Mouse (Mus musculus) layer of hippocampus, postnatal 25 days (tissue): ENCODE results near the gene Zic1. TPM values are rescaled to one million over a fixed set of nuclear protein-coding genes. Genes with fewer than 3 reads are reported as not detected.

Experiments
- DNase-seq, 2 experiments: peaks; one replicate each; pipeline ENCODE4 v3.0.0; 2022; ENCODE audit warnings: mixed read lengths in 2 of 2, low spot score in 1 of 2; ENCODE audit errors: extremely low spot score in 1 of 2
- total RNA-seq, 2 experiments: library from RNA; stranded (reverse); gene quantifications; 2 replicates each; pipeline ENCODE4 v1.2.3; 2021

The Zic1 gene
- total RNA-seq, 2 experiments from 2014 or later: 10.1 to 13.2 TPM

GRCm38 (mm10) chr9:91369293-91369991 lies 3.8 kb upstream of the Zic1 start:
- DNase-seq: no peak

GRCm38 (mm10) chr9:91368946-91369292 lies 3.3 kb upstream of the Zic1 start:
- DNase-seq: no peak

GRCm38 (mm10) chr9:91368150-91368549 lies 2.5 kb upstream of the Zic1 start:
- no peak for DNase-seq

- DNase-seq: no peak
These were observed 1.6 kb upstream of the Zic1 start for GRCm38 (mm10) chr9:91366999-91367811.

- DNase-seq: no peak
These were observed 802 bp upstream of the Zic1 start for GRCm38 (mm10) chr9:91366226-91366998.

GRCm38 (mm10) chr9:91364971-91365501 lies 574 bp downstream of the Zic1 start:
- no peak for DNase-seq

GRCm38 (mm10) chr9:91364127-91364970 lies 1.3 kb downstream of the Zic1 start:
- no peak for DNase-seq

GRCm38 (mm10) chr9:91363814-91364126 lies 1.8 kb downstream of the Zic1 start:
- DNase-seq: no peak

GRCm38 (mm10) chr9:91363011-91363730 lies 2.4 kb downstream of the Zic1 start:
- DNase-seq: no peak

- DNase-seq: no peak
These were observed 3.6 kb downstream of the Zic1 start, which contains the start of gene Zic4 for GRCm38 (mm10) chr9:91361856-91362601. Gene Zic4 (plus strand): TSS chr9:91362413.

- DNase-seq: no peak
These were observed 4.4 kb downstream of the Zic1 start for GRCm38 (mm10) chr9:91361033-91361855.

- no peak for DNase-seq
These were observed 5.2 kb downstream of the Zic1 start for GRCm38 (mm10) chr9:91360151-91361032.

GRCm38 (mm10) chr9:91358851-91359687 lies 6.5 kb downstream of the Zic1 start:
- no peak for DNase-seq

GRCm38 (mm10) chr9:91357321-91357720 lies 8.3 kb downstream of the Zic1 start:
- no peak for DNase-seq

GRCm38 (mm10) chr9:91356353-91356740 lies 9.3 kb downstream of the Zic1 start:
- DNase-seq: no peak
